Mouse (Mus musculus) hindbrain, embryonic 12.5 days (tissue): ENCODE measurements at regions not wholly inside any gene's neighbourhood (a gene's known extent, or its start where the extent isn't known, plus 50 kb on each side); places are given as distances from the start of the nearest gene placed in this dataset.

Experiments used
- ATAC-seq: fragments of 200-750 bp; cut with Nextera tagmentation; 2 replicates; pipeline ENCODE4 v1.8.0; 2017; ENCODE audit warnings: moderate TSS enrichment; ENCODE audit not compliant: low FRiP score
- H3K27ac ChIP-seq: fragments of 300-500 bp; sonication (generic); 2 replicates; pipeline ENCODE4 v1.5.1; 2016; ENCODE audit warnings: mild to moderate bottlenecking
- H3K27me3 ChIP-seq: fragments of 300-500 bp; sonication (generic); 2 replicates; pipeline ENCODE4 v1.6.1; 2016; ENCODE audit warnings: mild to moderate bottlenecking
- H3K36me3 ChIP-seq: fragments of 300-500 bp; sonication (generic); 2 replicates; pipeline ENCODE4 v1.6.1; 2016; ENCODE audit warnings: mild to moderate bottlenecking
- H3K4me1 ChIP-seq: fragments of 300-500 bp; sonication (generic); 2 replicates; pipeline ENCODE4 v1.6.1; 2016
- H3K4me2 ChIP-seq: fragments of 300-500 bp; sonication (generic); replicated peaks from 2 replicates; pipeline ENCODE4 v1.6.1; 2016; ENCODE audit warnings: mild to moderate bottlenecking
- H3K4me3 ChIP-seq: fragments of 300-500 bp; sonication (generic); 2 replicates; pipeline ENCODE4 v1.5.1; 2016; ENCODE audit warnings: mild to moderate bottlenecking
- H3K9ac ChIP-seq: fragments of 300-500 bp; sonication (generic); 2 replicates; pipeline ENCODE4 v1.6.1; 2016; ENCODE audit warnings: mild to moderate bottlenecking, moderate library complexity
- H3K9me3 ChIP-seq: fragments of 300-500 bp; sonication (generic); replicated peaks from 2 replicates; pipeline ENCODE4 v1.6.1; 2016; ENCODE audit warnings: mild to moderate bottlenecking
- WGBS: fragments of 180-500 bp; shearing (Covaris S2); methylation state at CpG from one replicate; pipeline ENCODE4 v1.1.7; 2016; 5-methylcytosine and 5-hydroxymethylcytosine counted together

DNA sequence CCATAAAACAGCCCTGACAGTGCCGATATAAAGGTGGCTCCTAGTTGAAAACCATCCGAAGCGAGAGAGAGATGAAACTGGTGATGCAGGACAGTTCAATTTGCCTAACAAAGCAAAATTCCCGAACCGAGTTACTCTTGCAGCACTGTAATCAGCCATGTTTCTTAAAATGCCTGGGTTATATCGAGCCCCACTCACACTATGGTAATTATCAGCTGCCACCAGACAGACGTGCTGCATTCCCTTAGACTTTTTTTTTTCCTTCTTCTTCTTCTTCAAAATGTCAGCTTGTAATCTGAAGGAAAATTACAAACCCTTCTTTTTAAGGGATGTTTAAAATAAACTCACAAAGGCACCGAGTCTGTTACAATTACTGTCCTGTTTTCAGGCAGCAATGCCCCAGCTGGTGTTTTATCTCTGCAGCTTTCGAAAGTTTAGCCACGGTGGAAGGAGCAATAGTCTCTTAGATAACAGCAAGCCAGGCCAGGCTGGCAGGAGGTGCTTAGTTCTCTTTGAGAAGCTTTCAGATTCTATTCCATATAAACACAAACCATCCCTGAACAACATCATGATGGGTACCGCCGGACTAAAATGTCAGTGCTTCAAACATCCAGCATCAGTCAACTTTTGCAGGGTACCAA lies 289.4 kb upstream of the Atp2b1 start:
- WGBS, result 71% methylated on average over 12 of the region's 12 CpGs

GRCm38 (mm10) chr10:98628191-98628590 lies 286.0 kb upstream of the Atp2b1 start:
- Histone ChIP-seq H3K27me3 (no peaks in the 10 kb centered on the region), H3K27ac (no peak overlapping the region), H3K4me2 (no peak overlapping the region), H3K36me3 (no peaks in the 10 kb centered on the region), H3K9me3 (no peaks in the 10 kb centered on the region), H3K4me1 (no peaks in the 10 kb centered on the region), H3K4me3 (no peak overlapping the region), H3K9ac (no peak overlapping the region)
- ATAC-seq, result no peak
- 91% methylated on average over 1 of the region's 1 CpGs for WGBS

More for the DNA sequence above, 289.4 kb upstream of the Atp2b1 start:
- Histone ChIP-seq H3K27me3 (no peaks in the 10 kb centered on the region), H3K9me3 (no peaks in the 10 kb centered on the region), H3K27ac (no peak overlapping the region), H3K36me3 (no peaks in the 10 kb centered on the region), H3K4me1 (no peaks in the 10 kb centered on the region), H3K4me2 (no peak overlapping the region), H3K4me3 (no peak overlapping the region), H3K9ac (no peak overlapping the region)
- ATAC-seq, result no peak

DNA sequence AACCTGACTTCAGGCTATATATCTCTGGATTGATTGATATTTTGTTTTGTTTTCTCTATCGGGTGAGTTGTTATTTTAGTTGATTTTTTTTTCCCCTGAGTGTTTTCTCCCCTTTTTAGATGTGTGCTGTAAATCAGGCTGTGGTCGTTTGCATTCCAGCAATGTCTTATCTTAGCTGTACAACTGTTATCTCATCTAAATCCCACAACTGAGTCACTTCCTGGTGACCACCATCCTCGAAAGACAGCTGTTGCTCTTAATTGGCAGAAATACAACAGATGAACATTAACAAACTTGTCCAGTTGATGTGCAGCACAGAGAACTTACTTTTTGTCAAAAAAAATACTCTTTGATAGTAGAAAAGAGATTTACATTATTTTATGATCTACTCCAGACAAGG lies 285.0 kb upstream of the Atp2b1 start:
- Histone ChIP-seq H3K4me3 (no peak overlapping the region), H3K27ac (no peak overlapping the region), H3K9me3 (no peaks in the 10 kb centered on the region), H3K36me3 (no peaks in the 10 kb centered on the region), H3K4me2 (no peak overlapping the region), H3K4me1 (no peaks in the 10 kb centered on the region), H3K9ac (no peak overlapping the region), H3K27me3 (no peaks in the 10 kb centered on the region)
- ATAC-seq, result no peak
- 80% methylated on average over 3 of the region's 3 CpGs for WGBS

DNA sequence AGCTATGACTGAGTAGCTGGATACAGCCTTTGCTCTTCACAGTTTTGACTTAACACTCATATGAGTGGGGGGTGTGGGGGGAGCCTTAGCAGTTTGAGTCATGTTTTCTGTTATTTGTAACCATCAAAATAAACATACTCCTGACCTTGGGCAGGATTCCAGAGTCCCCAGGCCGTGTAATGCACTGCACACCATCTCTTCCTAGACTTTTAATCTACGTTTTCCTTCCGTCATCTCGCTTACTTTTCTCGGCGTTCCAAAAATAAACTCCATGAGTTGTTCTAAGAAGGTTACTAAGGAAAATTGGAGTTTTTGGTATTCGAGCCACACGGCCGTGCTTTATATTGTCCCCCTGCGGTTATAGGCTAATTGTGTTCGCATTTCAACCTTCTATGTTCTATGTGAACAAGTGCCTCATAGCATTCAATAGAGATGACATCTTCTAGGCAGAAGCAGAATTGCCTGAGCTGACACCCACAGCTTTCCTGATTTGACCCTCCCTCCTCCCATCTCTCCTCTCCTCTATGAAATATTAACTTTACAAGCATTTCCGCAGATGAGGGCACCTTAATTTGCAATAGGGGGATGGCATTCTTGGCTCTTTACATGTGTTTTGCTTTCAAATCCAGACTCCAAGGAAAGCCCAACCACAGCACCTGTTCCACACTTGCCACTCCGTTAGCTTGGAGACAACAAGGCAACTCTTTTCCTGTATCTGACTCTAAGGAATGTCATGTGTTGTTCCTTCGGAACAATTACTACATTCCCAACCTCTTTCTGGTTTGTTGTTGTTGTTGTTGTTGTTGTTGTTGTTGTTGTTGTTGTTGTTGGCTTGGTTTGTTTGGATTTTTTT lies 276.2 kb upstream of the Atp2b1 start:
- H3K27ac ChIP-seq, result no peak overlapping the region
- no peak overlapping the region for H3K4me2 ChIP-seq
- no peaks in the 10 kb centered on the region for H3K36me3 ChIP-seq
- no peaks in the 10 kb centered on the region for H3K27me3 ChIP-seq
- no peaks in the 10 kb centered on the region for H3K4me1 ChIP-seq
- no peaks in the 10 kb centered on the region for H3K9me3 ChIP-seq
- 85% methylated on average over 14 of the region's 14 CpGs for WGBS
- ATAC-seq, result no peak
- H3K9ac ChIP-seq, result no peak overlapping the region
- H3K4me3 ChIP-seq, result no peak overlapping the region

DNA sequence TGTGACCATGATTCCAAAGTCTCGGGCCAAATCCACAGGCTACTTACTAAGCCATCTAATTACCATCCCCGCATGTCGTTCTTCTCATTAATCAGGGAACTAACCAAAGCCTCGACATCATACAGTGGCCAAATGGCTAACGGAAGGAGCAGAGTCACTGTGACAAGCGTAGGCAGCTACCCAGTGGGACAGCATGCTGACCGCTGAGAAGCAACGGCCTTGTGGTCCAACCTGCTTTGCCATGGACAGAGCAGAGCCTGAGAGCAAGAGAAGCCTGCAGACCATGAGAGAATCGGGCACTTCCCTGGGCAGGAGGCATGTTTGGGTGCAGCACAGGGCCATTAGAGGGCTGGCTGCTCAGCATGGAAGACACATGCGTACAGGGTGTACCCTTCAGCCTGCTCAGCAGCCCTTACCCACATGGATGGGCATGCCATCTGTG lies 268.5 kb upstream of the Atp2b1 start:
- no peak overlapping the region for H3K4me2 ChIP-seq
- no peak overlapping the region for H3K27ac ChIP-seq
- H3K9me3 ChIP-seq, result no peaks in the 10 kb centered on the region
- H3K27me3 ChIP-seq, result no peaks in the 10 kb centered on the region
- H3K9ac ChIP-seq, result no peak overlapping the region
- H3K4me3 ChIP-seq, result no peak overlapping the region
- H3K4me1 ChIP-seq, result no peaks in the 10 kb centered on the region
- WGBS, result 84% methylated on average over 10 of the region's 10 CpGs
- no peaks in the 10 kb centered on the region for H3K36me3 ChIP-seq
- ATAC-seq, result peak; percentile 39; the same call in 1 of the 2 replicates

GRCm38 (mm10) chr10:98646311-98646999 lies 267.8 kb upstream of the Atp2b1 start:
- H3K27ac ChIP-seq, result no peak overlapping the region
- H3K4me1 ChIP-seq, result no peaks in the 10 kb centered on the region
- no peaks in the 10 kb centered on the region for H3K9me3 ChIP-seq
- no peak overlapping the region for H3K4me3 ChIP-seq
- H3K9ac ChIP-seq, result no peak overlapping the region
- no peak overlapping the region for H3K4me2 ChIP-seq
- ATAC-seq, result peak; percentile 72
- H3K27me3 ChIP-seq, result no peaks in the 10 kb centered on the region
- WGBS, result 74% methylated on average over 8 of the region's 8 CpGs
- no peaks in the 10 kb centered on the region for H3K36me3 ChIP-seq

- WGBS, result 91% methylated on average over 7 of the region's 7 CpGs
- no peak for ATAC-seq
- Histone ChIP-seq H3K4me1 (no peaks in the 10 kb centered on the region), H3K36me3 (no peaks in the 10 kb centered on the region), H3K4me2 (no peak overlapping the region), H3K27me3 (no peaks in the 10 kb centered on the region), H3K9me3 (no peaks in the 10 kb centered on the region), H3K9ac (no peak overlapping the region), H3K4me3 (no peak overlapping the region), H3K27ac (no peak overlapping the region)
These were observed 265.4 kb upstream of the Atp2b1 start for GRCm38 (mm10) chr10:98648710-98649245.

- Histone ChIP-seq H3K9me3 (no peaks in the 10 kb centered on the region), H3K9ac (no peak overlapping the region), H3K36me3 (no peaks in the 10 kb centered on the region), H3K27ac (no peak overlapping the region), H3K4me3 (no peak overlapping the region), H3K4me2 (no peak overlapping the region), H3K27me3 (no peaks in the 10 kb centered on the region), H3K4me1 (no peaks in the 10 kb centered on the region)
- 89% methylated on average over 4 of the region's 4 CpGs for WGBS
- ATAC-seq, result no peak
These were observed 263.7 kb upstream of the Atp2b1 start for GRCm38 (mm10) chr10:98650533-98650932.

GRCm38 (mm10) chr10:98651127-98651526 lies 263.1 kb upstream of the Atp2b1 start:
- no peak overlapping the region for H3K27ac ChIP-seq
- H3K9ac ChIP-seq, result no peak overlapping the region

DNA sequence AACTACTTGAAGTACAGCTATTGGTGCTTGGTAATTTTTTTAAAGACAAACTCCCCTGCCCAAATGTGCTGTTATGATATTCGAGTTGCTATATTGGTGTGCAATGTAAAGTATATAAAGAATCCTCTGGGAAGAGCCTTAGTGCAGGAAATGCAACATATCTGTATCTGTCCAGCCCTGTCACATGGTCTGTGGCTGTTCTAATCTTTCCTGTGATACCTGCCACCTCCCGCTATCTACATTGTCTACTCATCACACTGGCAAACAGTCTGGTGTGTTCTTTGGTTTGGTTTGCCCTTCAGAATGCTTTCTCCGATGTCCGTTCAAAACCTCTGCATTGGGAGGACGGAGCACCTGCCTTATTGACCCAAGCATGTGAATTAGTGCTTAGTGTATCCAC lies 262.6 kb upstream of the Atp2b1 start:
- H3K9ac ChIP-seq, result no peak overlapping the region
- no peak overlapping the region for H3K4me2 ChIP-seq
- H3K4me3 ChIP-seq, result no peak overlapping the region
- no peaks in the 10 kb centered on the region for H3K9me3 ChIP-seq
- WGBS, result 93% methylated on average over 5 of the region's 5 CpGs
- no peak overlapping the region for H3K27ac ChIP-seq
- no peaks in the 10 kb centered on the region for H3K36me3 ChIP-seq
- ATAC-seq, result no peak
- no peaks in the 10 kb centered on the region for H3K4me1 ChIP-seq
- H3K27me3 ChIP-seq, result no peaks in the 10 kb centered on the region

More at GRCm38 (mm10) chr10:98651127-98651526, 263.1 kb upstream of the Atp2b1 start:
- H3K4me3 ChIP-seq, result no peak overlapping the region
- ATAC-seq, result no peak
- no peaks in the 10 kb centered on the region for H3K27me3 ChIP-seq
- no peaks in the 10 kb centered on the region for H3K36me3 ChIP-seq
- no peak overlapping the region for H3K4me2 ChIP-seq
- 82% methylated on average over 6 of the region's 6 CpGs for WGBS
- no peaks in the 10 kb centered on the region for H3K4me1 ChIP-seq
- H3K9me3 ChIP-seq, result no peaks in the 10 kb centered on the region

DNA sequence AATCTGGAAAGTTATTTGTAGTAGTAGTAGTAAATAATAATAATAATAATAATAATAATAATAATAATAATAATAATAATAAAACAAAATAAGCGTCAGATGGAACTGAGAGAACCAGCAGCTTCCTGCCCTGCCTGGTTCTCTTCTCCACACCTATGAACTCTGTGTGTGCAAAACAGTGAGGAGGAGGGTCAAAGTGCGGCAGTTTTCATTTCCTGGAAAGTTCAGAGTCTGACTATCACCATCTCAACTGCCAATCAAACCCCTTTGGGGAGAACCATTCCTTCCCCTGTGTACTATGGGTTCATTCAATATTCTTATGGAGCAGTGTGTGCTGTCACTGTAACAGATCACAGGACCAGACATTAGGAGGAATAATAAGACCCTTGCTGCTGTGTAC lies 262.1 kb upstream of the Atp2b1 start:
- H3K36me3 ChIP-seq, result no peaks in the 10 kb centered on the region
- no peak overlapping the region for H3K4me3 ChIP-seq
- H3K27me3 ChIP-seq, result no peaks in the 10 kb centered on the region
- no peak overlapping the region for H3K4me2 ChIP-seq
- 88% methylated on average over 2 of the region's 2 CpGs for WGBS
- ATAC-seq, result no peak
- H3K9ac ChIP-seq, result no peak overlapping the region
- no peaks in the 10 kb centered on the region for H3K9me3 ChIP-seq
- H3K4me1 ChIP-seq, result no peaks in the 10 kb centered on the region
- H3K27ac ChIP-seq, result no peak overlapping the region

GRCm38 (mm10) chr10:98660747-98661146 lies 253.5 kb upstream of the Atp2b1 start:
- Histone ChIP-seq H3K4me3 (no peak overlapping the region), H3K4me2 (no peak overlapping the region), H3K27me3 (no peaks in the 10 kb centered on the region), H3K9me3 (no peaks in the 10 kb centered on the region), H3K9ac (no peak overlapping the region), H3K36me3 (no peaks in the 10 kb centered on the region), H3K4me1 (no peaks in the 10 kb centered on the region), H3K27ac (no peak overlapping the region)
- ATAC-seq, result no peak
- 64% methylated on average over 1 of the region's 1 CpGs for WGBS
